Mouse (Mus musculus) embryonic facial prominence, embryonic 13.5 days (tissue): ENCODE results near the gene Mgarp. TPM values are rescaled to one million over a fixed set of nuclear protein-coding genes. Genes with fewer than 3 reads are reported as not detected.

Experiments
- polyA plus RNA-seq: library from polyadenylated mRNA; unstranded; fragments of >200 nt; fragmentation: Nextera tagmentation; extraction: Ambion mirVana; gene quantifications from 2 replicates; pipeline ENCODE4 v1.2.1, GENCODE M21; 2015

The Mgarp gene
- polyA plus RNA-seq, 1 experiment from 2014 or later = 7.0 TPM

Other genes with a start within 250 kb of the Mgarp start
- 9.6 and 9.9 TPM in 2 replicates for gene Noct, start 172.3 kb downstream of the Mgarp start, polyA plus RNA-seq
- 64.5 and 72.5 TPM in 2 replicates for gene Elf2, start 56.1 kb downstream of the Mgarp start, polyA plus RNA-seq
- 766 and 796 TPM in 2 replicates for gene Ndufc1, start 12.2 kb upstream of the Mgarp start, polyA plus RNA-seq
- gene Naa15, start 18.4 kb upstream of the Mgarp start, polyA plus RNA-seq = 52.5 and 61.9 TPM in 2 replicates
- 26.7 and 27.3 TPM in 2 replicates for gene Rab33b, start 87.2 kb upstream of the Mgarp start, polyA plus RNA-seq
- 3.7 and 3.9 TPM in 2 replicates for gene Setd7, start 164.1 kb upstream of the Mgarp start, polyA plus RNA-seq